Mouse (Mus musculus): ENCODE measurements at regions not wholly inside any gene's neighbourhood (a gene's known extent, or its start where the extent isn't known, plus 50 kb on each side); places are given as distances from the start of the nearest gene placed in this dataset.

- TF ChIP-seq CTCF (IDR thresholded peaks at IDR 0.05; ENCODE audit: low read depth) (no peak), EP300 (IDR thresholded peaks at IDR 0.05; ENCODE audit: low read depth) (no peak)
Observed at GRCm38 (mm10) chr15:67422277-67422953, 921.7 kb upstream of the Lrrc6 start.

Measured in heart, postnatal 0 days (tissue).